Mouse (Mus musculus): ENCODE measurements at regions not wholly inside any gene's neighbourhood (a gene's known extent, or its start where the extent isn't known, plus 50 kb on each side); places are given as distances from the start of the nearest gene placed in this dataset.

DNA sequence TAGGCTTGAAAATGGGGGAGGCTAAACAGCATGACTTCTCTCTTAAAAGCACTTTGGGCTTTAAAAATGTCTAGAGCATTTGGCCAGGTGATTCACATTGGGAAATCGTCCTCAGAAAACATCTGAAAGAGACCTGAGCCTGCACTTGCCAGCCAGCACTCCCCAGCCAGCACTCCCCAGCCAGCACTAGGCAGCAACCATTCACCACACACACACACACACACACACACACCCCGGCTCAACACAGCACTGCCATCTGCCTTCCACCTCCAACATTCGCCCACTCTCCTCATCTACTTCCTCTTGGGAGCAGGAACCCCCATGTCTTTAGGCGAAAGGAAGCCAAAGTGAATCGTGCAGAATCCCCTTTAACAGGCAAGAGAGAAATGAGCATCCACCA, 85.4 kb downstream of the Atp23 start:
- no peak for DNase-seq (ENCODE audit: low read depth, low spot score)

DNA sequence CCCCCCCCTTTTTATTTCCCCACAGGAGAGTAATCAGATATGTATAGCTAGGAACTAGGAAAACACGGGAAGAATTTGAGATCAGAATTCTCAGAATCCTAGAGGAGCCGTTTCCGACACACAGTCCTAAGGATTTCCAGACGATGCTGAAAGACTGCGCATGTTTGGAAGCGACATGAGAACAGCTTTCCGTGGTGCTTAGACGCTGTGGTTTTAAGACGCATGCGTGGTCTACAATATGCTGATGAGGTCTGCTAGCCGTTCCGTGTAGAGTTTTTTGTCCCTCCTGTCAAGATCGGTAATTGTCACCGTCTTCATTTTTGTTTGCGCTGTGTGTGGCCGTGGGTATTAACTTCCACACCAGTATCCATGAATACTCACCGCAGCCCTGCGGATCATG, 86.2 kb downstream of the Atp23 start:
- no peak for DNase-seq (ENCODE audit: low read depth, low spot score)

DNA sequence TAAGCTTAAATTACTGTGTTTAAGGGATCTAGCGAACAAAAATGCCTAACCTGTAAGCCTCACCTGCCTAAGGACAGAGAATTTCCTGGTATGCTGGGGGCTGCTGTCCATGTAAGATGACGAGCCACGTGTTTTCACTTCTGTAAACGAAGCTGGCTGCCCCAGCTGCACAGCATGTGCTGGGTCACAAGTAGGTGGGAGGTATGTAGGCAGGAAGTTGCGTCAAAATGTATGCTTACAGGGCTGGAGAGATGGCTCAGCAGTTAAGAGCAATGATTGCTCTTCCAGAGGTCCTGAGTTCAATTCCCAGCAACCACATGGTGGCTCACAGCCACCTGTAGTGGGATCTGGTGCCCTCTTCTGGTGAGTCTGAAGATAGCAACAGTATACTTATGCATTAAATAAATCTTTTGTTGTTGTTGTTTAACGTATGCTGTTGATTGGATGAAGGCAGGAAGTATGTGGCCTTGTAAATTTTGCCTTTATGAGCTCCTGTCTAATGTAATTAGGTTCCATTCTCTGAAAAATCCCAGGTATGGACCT, 88.0 kb downstream of the Atp23 start:
- DNase-seq (ENCODE audit: low read depth, low spot score), result no peak

DNA sequence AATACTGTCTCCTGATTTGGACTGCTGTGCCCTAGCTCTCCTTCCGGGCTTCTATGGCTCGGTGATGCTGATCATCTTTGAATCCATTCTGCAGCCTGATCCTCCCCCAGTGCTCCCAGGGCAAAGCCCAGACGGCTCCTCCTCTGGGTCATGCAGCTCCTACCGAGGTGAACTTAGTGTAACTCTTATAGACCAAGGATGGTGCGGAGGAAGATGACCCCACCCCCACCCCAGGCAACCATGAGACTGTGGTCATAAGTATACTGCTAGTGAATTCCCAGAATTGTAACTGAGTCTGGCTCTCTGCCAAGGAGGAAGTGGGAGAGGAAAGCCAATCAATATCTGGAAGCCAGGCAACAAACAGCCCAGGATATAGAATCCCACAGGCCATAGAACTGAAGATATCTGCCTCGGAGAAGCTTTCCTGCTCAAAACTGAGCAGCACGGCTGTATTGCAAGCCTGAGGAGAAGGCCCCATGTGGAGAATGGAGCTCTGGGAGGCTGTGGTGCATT, 88.9 kb downstream of the Atp23 start:
- DNase-seq (ENCODE audit: low read depth, low spot score), result no peak

DNA sequence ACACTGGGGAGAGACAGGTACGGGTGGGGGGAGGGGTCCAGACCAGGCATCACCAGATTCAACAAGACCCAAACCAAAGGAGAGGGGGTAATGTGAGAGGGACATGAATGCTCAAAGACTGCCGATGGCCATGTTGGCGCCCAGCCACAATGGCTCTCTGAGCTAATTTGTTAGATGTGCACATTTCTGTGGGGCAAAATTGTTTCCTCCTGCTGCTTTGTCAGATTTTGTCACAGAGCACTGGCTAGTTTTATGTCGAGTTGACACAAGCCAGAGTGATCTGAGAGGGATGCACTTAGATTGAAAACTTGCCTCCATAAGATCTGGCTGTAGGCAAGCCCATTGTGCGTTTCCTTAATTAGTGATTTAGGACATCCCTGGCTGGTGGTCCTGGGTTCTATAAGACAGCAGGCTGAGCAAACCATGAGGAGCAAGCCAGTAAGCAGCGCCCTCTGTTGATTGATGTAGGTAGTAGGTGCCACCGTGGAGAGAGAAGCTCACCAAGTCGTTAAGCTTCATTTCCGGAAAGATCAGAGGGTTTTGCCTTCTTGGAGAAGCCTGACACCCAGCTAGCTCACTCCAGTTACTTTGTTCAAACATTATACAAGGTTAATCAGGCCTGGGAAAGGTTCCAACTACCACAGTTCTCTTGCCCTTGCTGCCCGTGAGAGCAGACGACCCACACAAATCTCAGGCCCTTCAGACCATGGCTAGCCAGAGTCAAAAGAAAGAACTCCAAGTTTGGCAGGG, 90.6 kb downstream of the Atp23 start:
- peak; percentile 64 for DNase-seq (ENCODE audit: low read depth, low spot score)

DNA sequence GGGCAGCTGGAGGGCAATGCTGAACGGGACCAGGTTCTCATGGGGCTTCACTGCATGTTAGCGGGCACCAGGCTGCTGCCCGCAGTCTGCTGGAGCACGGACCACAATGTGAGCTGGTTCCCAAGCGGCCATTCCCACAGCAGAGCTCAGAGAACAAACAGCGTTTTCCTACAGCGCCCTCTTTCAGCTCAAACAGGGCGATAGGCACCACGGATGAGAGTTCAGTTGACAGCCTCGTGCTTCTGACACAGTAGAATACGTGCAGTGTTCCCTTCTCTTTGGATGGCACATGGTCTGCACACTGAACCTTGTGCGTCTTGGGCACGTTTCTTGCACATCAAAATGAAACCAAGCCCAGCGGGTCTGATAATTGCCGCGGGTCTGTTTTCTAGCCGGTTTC, 91.6 kb downstream of the Atp23 start:
- DNase-seq (ENCODE audit: low read depth, low spot score), result peak; percentile 49

DNA sequence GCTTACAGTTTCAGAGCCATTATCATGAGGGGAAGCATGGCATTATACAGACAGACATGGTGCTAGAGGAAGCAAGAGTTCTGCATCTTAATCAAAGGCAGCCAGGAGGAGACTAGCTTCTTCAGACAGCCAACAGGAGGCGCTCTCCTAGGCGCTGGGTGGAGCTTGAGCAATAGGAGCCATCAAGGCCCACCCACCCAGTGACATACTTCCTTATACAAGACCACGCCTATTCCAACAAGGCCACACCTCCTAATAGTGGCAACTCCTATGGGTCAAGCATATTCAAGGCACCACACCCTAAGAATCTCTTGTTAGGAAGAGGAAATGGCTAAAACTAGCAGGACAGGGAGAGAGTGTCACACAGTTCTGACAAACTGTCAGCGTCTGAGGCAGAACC, 94.3 kb downstream of the Atp23 start:
- DNase-seq (ENCODE audit: low read depth, low spot score), result peak; percentile 83

DNA sequence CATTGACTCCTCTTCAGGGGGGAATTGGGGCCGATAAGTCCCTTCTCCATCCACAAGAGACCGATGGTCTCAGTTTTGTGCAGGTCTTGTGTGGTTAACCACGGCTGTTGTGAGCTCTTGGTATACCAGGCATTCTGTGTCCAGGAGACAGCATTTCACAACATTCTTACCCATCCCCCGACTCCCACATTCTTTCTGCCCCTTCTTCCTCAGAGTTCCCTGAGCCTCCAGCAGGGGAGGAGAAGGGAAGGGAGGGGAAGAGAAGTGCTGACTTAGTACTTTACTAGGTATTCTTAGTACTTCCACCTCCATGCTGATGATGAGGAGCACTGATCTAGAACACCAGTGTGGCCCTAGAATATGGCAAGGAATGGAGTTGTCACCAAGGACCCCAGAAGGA, 98.4 kb downstream of the Atp23 start:
- no peak for DNase-seq (ENCODE audit: low read depth, low spot score)

DNA sequence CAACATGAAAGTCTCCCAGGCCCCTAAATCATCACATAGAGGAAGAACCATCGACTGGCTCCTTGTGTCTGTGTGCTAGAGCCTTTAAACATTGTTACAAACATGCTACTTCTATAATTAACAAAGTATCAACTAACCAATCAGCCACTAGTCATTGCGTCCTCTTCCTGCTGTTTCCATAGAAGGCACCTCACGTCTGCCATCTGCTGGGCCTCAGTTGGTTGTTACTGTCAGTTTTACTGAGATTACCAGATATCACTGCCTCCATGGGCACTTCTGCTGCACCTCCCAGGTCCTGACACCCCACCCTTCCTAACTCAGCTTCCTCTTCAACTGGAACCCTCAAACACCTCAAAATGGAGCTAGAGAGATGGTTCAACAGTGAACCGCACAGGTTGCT, 101.8 kb downstream of the Atp23 start:
- peak; percentile 19 for DNase-seq (ENCODE audit: low read depth, low spot score)

DNA sequence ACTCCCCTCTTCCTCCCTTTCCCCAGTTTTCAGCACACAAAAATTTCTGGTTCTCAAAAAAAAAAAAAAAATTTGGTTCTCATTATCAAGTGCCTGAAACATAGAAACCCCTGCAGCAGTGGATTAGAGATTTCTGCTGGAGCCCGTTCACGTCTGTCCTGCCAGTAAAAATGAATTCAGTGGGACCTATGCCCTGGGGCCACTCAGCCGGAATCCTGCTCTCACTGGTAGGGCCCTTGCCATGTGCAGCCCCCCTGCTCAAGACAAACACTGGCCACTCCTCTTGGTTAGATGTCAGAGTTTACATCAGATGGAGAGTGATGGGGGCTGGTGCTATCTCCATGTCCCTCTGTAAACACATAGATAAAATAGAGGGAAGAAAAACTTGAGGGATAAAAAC, 108.0 kb downstream of the Atp23 start:
- DNase-seq (ENCODE audit: low read depth, low spot score), result no peak

DNA sequence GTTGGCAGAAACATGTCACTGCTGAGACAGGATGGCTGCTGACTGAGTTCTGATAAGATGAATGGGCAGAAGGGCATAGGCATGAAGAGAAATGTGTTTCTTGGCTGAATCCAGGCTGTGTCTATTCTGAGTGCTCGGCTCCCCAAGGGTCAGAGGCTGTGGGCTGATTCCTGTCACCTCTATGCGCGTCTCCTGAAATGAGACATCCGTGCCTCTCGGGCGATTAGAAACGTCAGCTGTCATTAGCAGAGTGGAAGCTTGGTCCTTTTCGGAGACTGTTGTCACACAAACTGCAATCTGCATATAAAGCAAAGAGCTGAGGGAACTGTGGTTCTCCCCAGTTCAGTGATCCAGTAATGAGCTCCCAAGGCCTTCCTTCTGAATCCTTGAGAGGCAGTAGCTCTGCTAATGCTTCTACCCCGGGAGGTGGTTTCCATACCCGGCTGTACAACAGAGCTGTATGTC, 108.8 kb downstream of the Atp23 start:
- no peak for DNase-seq (ENCODE audit: low read depth, low spot score)

DNA sequence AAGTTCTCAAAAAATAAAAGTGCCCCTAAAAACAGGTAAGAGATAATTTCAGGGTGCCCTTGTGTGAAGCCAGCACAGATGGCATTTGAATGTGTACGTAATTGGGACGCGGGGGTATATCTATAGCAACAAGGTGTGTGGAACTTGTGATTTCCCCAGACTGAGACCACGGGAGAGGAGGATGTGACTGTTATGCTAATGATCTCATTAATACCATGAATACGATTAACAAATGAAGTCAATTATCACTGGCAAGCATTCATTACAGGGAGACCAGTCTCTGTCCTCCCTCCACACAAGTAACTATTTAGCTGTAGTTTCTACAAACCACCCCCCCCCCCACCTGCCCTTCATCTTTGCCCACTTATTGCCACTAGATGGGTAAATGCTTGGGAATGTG, 112.9 kb downstream of the Atp23 start:
- DNase-seq (ENCODE audit: low read depth, low spot score), result no peak

DNA sequence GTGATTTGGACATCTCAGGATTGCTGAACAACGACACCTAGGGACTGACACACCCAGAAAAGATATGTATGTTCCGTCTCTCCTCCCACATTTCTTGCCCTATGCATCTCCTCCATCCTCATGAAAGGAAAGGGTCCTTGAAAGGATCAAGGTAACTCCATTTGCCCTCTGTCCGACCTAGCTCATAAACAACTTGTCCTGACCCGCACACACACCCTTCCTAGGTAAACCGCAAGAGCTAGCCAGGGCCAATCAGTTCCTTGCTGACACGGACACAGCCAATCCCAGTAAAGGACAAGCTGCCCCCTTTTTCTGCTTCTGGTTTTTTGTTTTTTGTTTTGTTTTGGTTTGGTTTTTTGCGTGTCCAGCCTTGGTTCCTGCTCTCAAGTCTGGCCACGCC, 118.0 kb downstream of the Atp23 start:
- DNase-seq (ENCODE audit: low read depth, low spot score), result peak; percentile 32

DNA sequence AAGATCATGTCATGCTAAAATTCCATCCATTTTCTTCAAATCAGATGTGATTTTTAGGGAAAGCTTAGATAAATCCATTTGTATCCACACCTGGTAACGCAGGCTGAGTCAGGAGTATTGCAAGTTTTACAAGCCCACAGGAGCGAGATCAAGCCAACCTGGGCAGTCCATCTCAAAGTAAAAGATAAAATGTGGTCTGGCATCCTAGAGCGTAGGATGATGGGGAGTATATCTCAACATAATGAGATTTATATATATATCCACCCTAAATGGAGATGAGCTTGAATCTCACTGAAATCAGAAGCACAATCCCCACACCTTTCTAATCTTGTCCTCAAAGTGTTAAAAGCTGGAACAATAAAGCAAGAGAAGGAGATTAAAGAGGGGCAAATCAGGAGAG, 124.6 kb downstream of the Atp23 start:
- no peak for DNase-seq (ENCODE audit: low read depth, low spot score)

DNA sequence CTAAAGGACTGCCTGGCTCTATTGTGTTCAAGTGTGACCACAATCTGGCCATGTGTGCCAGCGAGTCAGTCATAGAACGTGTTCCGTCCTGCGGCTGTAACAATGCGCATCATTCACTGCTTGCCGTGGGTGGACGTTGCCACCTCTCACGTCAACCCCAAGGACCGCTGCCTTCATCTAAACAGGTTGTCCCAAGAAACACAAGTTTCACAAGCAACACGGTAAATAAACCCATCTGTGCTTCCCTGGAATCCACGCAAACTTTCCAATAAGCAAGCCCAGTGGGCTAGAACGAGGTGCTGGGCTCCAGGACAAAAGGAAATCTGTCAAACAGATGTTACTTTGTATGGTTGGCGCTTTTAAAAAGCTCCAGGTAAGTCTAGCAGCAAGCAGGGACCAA, 125.2 kb downstream of the Atp23 start:
- no peak for DNase-seq (ENCODE audit: low read depth, low spot score)

DNA sequence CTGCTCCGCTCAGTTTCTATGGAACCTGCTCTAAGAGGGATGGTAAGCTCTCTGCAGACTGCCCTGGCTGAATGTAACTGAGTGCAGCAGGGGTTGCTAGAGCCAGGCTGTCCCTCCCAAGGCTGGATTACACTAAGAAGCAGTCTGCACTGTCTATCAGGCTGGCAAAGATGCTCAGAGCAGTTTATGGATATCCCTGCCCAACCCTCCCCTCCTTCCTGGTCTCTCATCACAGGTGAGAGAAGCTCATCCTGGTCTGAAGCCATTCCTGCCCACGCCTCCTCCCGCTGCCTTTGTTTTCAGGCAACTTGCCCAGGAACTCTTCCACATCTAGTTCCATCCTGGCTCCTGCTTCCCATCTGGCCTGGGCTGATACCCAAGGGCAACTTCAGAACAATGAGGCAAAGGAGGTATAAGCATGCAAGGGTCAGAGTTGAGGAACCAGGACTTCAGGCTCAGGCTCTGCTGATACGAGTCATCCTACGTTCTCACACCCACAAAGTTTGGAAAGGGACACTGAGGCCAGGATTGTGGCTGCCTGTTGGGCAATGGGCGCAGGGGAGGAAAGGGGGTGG, 130.6 kb downstream of the Atp23 start:
- no peak for DNase-seq (ENCODE audit: low read depth, low spot score)

DNA sequence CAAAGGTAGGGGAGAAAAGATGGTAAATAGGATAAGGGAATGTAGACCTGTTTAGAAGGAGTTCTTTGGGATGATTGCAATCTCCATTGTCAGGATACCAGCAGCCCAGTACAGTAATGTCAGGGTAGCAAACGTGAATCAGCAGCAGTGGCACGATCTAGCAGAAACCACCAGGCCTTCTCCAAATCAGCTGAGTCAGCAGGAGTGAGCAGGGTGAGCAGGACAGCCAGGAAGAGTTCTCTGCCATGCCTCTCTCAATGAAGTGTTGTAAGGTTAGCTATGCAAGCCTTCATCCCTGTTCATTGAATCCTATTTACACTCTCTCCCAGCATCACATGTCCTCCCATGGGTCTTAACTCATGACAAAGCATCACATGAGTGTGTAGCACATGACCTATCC, 135.5 kb downstream of the Atp23 start:
- DNase-seq (ENCODE audit: low read depth, low spot score), result no peak

DNA sequence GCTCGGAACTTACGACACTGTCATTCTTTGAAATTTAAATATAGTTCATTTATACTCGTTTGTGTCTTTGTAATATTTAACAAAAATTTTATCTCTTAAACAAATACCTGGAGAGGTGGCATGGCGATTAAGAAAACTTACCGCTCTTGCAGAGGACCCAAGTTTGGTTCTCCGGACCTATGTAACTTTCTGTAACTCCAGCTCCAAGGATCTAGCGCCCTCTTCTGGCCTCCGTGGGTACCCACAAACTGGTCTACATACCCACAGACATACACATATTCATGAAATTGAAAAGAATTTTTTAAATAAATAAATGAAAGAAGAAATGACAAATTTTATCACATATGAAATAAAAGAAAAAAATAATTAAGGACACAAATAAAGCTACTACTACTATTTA, 136.4 kb downstream of the Atp23 start:
- DNase-seq (ENCODE audit: low read depth, low spot score), result peak; percentile 81

DNA sequence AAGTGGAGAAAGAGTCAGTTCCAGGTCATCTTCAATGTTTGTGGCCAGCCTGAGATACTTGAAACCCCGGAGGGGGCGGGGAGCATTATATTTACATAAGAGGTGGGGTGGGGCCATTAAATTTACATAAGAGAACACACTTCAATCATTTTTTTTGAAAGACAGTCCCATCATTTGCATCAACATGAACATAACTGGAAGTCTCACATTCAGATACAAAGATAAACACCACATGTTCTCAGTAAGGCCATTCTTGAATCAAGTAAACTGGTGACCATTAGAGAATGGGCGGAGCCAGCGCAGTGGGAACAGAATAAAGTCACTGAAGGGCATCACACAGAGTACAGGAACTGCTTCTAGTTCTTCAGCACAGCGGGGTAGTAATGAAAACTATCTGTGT, 137.2 kb downstream of the Atp23 start:
- DNase-seq (ENCODE audit: low read depth, low spot score), result peak; percentile 59

DNA sequence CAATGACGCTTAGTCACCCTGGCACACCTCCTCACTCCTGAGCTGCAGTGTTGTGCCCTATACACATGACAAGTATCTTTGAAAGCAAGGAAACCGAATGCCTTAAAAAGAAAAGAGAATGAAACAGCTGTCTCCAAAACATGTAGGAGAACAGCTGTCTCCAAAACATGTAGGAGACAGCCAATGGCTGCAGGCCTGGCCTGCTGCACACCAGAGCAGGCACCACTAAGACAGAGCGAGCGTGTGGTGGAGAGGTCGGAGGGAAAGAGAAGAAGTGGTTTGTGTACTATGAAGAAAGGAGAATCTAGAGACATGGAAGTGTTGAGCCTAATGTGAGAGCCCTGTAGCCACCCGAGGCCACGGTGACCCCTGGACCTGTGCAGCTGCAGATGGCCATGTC, 142.5 kb downstream of the Atp23 start:
- no peak for DNase-seq (ENCODE audit: low read depth, low spot score)

DNA sequence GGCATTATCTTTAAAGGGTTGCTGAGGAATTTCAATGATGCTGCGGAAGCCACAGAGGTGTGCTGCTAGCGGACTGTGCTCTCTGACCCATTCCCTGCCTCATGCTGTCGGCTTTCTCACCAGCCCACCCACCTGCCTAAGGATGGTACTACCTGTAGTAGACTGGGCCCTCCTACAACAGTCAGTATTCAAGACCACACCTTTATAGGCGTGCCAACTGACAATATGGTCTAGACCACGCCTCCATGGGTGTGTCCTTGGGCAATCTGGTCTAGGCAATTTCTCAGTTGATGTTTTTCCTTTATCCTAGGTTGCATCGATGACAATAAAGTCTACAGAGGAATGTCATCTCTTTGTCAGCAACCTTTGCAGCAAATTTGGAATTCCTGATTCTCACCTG, 148.0 kb downstream of the Atp23 start:
- DNase-seq (ENCODE audit: low read depth, low spot score), result peak; percentile 73

DNA sequence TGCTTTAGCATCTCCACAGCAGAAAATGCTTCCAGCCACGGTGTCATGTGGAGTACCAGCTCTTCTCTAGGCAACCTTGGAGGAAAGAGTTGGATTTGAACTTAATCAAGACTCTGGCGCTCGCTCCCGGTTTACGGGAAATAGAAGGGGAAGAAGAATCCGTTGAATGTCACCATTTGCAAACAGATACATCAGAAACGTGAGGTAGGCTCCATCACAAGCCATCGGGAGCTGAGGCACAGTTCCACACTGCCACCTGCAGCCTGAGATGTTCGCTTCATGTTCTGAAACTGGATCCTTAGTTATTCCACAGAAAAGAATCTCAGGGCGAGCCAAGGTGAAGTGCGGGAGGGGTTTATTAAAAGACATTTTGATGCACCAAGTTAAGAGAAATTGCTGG, 148.5 kb downstream of the Atp23 start:
- DNase-seq (ENCODE audit: low read depth, low spot score), result peak; percentile 74
